Mouse (Mus musculus) liver, adult 2 months (tissue): ENCODE data around the gene Dpysl5.

ENCODE experiments used
- CTCF ChIP-seq: fragments of 200-500 bp; IDR thresholded peaks from 2 replicates; pipeline ENCODE4 v1.5.1; 2011; ENCODE audit warnings: low read depth, low read length, control low read depth
- POLR2A ChIP-seq: fragments of 200-500 bp; IDR thresholded peaks from 2 replicates; pipeline ENCODE4 v1.6.1; 2011; ENCODE audit warnings: low read length, control low read depth; ENCODE audit not compliant: insufficient read depth; ENCODE audit errors: extremely low read depth

DNA sequence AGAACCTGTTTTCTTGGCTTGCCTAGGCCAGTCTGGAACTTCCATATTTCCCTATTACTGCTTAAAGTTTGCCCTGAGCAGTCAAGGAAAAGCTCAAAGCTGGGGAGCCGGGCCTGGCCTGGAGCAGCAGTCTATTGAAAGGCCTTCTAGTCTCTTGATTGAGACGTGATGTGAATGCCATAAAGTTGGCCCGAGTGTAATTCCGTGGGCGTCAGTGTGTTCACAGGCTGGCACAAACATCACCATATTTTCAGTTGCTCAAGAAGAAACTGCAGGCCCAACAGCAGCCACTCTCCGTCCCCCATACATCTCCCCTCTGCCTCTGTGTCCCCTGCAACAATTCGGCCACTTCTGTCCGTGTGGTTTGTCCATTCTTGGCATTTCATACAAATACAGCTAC is 10.6 kb downstream of the Dpysl5 start:
- no peak for TF ChIP-seq CTCF
- no peak for TF ChIP-seq POLR2A
